Mouse (Mus musculus) layer of hippocampus, adult 9-10 months (tissue): Measurements from ENCODE around the gene Wdr11.

Experiments used
- DNase-seq: peaks from one replicate; pipeline ENCODE4 v3.0.0; 2022; ENCODE audit warnings: low spot score

The Wdr11 gene

DNA sequence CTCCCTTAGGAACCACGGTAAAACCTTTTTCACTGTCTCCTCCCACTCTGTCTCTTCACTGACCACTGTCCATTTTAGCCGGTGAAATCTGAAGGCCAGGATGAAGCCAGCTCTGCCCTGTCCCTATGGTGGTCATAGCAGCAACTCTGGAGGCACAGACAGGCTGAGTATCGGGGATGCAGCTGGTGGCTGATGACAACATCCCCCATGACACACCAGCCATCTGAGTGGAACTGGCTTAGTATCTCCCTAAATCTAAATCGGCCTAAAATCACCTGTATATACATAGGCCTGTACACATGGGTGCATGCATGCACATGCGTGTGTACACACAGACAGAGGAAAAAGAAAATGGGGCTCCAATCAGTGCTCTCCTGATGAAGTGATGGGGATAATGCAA lies 93.7 kb downstream of the Wdr11 start:
- DNase-seq = no peak
